Mouse (Mus musculus) thymus, adult 2 months (tissue): Measurements from ENCODE around the gene Khsrp.

Source experiments
- CTCF ChIP-seq: fragments of 200-500 bp; IDR thresholded peaks from 2 replicates; pipeline ENCODE4 v1.5.1; 2012; ENCODE audit warnings: mild to moderate bottlenecking, control low read depth, low read length, moderate library complexity, borderline replicate concordance; ENCODE audit not compliant: control insufficient read depth, poor library complexity, insufficient read depth; ENCODE audit errors: extremely low read depth
- POLR2A ChIP-seq: fragments of 200-500 bp; IDR thresholded peaks from 2 replicates; pipeline ENCODE4 v1.6.1; 2012; ENCODE audit warnings: mild to moderate bottlenecking, low read length, control low read depth, moderate library complexity; ENCODE audit not compliant: control insufficient read depth, poor library complexity, insufficient read depth; ENCODE audit errors: extremely low read depth

DNA sequence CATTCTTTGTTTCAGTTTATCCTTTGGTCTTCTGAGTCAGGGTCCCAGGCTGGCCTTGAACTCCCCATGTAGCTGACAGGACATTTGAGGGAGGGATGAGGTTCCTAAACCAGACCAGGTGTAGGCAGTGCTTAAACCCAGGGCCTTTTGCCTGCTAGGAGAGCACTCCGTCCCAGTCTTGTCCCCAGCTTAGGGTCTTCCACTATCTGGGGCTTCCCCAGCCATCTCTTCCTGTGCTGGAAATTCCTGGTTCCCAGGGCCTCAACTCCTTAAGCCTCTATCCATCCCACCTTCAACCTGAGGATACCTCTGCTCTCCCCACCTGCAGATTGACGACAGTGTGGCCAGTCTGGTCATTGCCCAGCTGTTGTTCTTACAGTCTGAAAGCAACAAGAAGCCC is 40.4 kb downstream of the Khsrp start:
- TF ChIP-seq POLR2A (no peak), CTCF (no peak)
